Mouse (Mus musculus) liver, embryonic 14.5 days (tissue): ENCODE measurements around the gene Chil1.

Experiments used
- CTCF ChIP-seq: IDR thresholded peaks from 2 replicates; pipeline ENCODE4 v1.5.1; 2016; ENCODE audit warnings: antibody characterized with exemption, low read depth, control low read depth
- EP300 ChIP-seq: IDR thresholded peaks from 2 replicates; pipeline ENCODE4 v1.6.1; 2016; ENCODE audit warnings: antibody characterized with exemption, low read depth

- TF ChIP-seq CTCF, result no peak
- TF ChIP-seq EP300, result no peak
Measured at GRCm38 (mm10) chr1:134234455-134235390, 52.7 kb downstream of the Chil1 start.
